Comparison of ENCODE assay signal across 7 mouse cellular contexts in the genomic region with DNA sequence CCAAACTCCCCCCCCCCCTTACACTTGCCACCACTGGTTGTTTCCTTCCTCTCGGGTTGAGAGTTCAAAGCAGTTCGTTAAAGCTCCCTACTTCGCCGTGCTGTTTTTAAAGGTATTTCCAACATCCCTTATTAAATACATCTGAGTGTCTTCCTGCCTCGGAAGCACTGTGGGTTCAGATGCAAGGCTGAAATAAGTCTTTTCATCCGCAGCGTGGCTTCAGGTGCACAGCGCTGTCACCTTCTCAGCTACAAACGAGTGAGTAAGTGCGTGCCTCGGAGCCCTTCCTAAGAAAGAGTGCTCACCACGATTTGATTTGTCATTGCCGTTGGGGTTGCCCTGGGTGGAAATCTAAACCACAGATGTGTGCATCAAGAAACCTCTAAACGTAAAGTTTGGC. TPM values are rescaled to one million over a fixed set of nuclear protein-coding genes. Genes with fewer than 3 reads are reported as not detected.
DNase-seq lines count a peak whose midpoint lies in the region; ATAC-seq and TF ChIP-seq lines count a peak whose summit lies in the region.

Gene Lbr (minus strand): TSS at position 266 of the 400 bp plus-strand sequence.

- DNase-seq in 416B (ENCODE audit: low read depth): peak; percentile 89
- DNase-seq in CD4-positive helper T cell, adult 2 months (ENCODE audit: low read depth, low spot score): peak; percentile 82
- peak; percentile 68 for DNase-seq in c-Kit-negative CD71-positive TER-119-positive erythroid progenitor cells, embryonic 14.5 days (ENCODE audit: low read depth, low spot score)
- no peak for DNase-seq in gastrocnemius, postnatal 4 days (ENCODE audit: low spot score in 2 of 2)

- no peaks in the 10 kb centered on the region for H3K4me1 ChIP-seq in intestine, postnatal 0 days (replicated peaks; ENCODE audit: control insufficient read depth, insufficient read depth, low read length)
- H3K4me1 ChIP-seq in stomach, embryonic 16.5 days (ENCODE audit: control insufficient read depth, insufficient read depth, low read length): peaks cover 26% of the 10 kb centered on the region

- peak within 1 kb of the TSS; percentile 95 for H3K4me2 ChIP-seq in intestine, postnatal 0 days (replicated peaks; ENCODE audit: low read depth)
- peak within 1 kb of the TSS; percentile 87 for H3K4me2 ChIP-seq in stomach, embryonic 16.5 days (ENCODE audit: low read depth, low read length)

- peak within 1 kb of the TSS; percentile 78 for H3K4me3 ChIP-seq in intestine, postnatal 0 days (ENCODE audit: low read depth, low read length)
- H3K4me3 ChIP-seq in stomach, embryonic 16.5 days (replicated peaks; ENCODE audit: low read length): peak within 1 kb of the TSS; percentile 91

- H3K27me3 ChIP-seq in intestine, postnatal 0 days (replicated peaks; ENCODE audit: control insufficient read depth, insufficient read depth, low read length): no peaks in the 10 kb centered on the region
- no peaks in the 10 kb centered on the region for H3K27me3 ChIP-seq in stomach, embryonic 16.5 days (ENCODE audit: control insufficient read depth, insufficient read depth, low read length)

- peak within 1 kb of the TSS; percentile 78 for H3K9ac ChIP-seq in intestine, postnatal 0 days (ENCODE audit: low read depth, low read length)
- peak within 1 kb of the TSS; percentile 96 for H3K9ac ChIP-seq in stomach, embryonic 16.5 days (ENCODE audit: low read length)

- H3K9me3 ChIP-seq in intestine, postnatal 0 days (ENCODE audit: control insufficient read depth): no peaks in the 10 kb centered on the region
- H3K9me3 ChIP-seq in stomach, embryonic 16.5 days (replicated peaks; ENCODE audit: control insufficient read depth, low read length): no peaks in the 10 kb centered on the region

- H3K36me3 ChIP-seq in intestine, postnatal 0 days (ENCODE audit: control insufficient read depth, insufficient read depth): no peaks in the 10 kb centered on the region
- H3K36me3 ChIP-seq in stomach, embryonic 16.5 days (ENCODE audit: control insufficient read depth, insufficient read depth, low read length): no peaks in the 10 kb centered on the region

- TF ChIP-seq CTCF in intestine, postnatal 0 days (IDR thresholded peaks at IDR 0.05; ENCODE audit: low read depth): no peak

- ATAC-seq in intestine, postnatal 0 days: no peak
- ATAC-seq in megakaryocyte, adult 5-6 weeks (ENCODE audit: poor library complexity, severe bottlenecking): no peak
- ATAC-seq in stomach, embryonic 16.5 days (ENCODE audit: insufficient read depth, low FRiP score): no peak

- peak within 1 kb of the TSS; percentile 98 for H3K27ac ChIP-seq in intestine, postnatal 0 days (ENCODE audit: low read depth, low read length)
- H3K27ac ChIP-seq in stomach, embryonic 16.5 days (ENCODE audit: low read length): peak within 1 kb of the TSS; percentile 98

- 1% methylated on average over 14 of the region's 14 CpGs for WGBS in intestine, postnatal 0 days
- 1% methylated on average over 14 of the region's 14 CpGs for WGBS in stomach, embryonic 16.5 days

RNA-seq across cellular contexts. Expression of gene Lbr, which starts in this region (rescaled TPM):
- total RNA-seq in gastrocnemius, postnatal 4 days (2021): 10 to 100 TPM; 49.1 to 55.5 TPM
- polyA plus RNA-seq in intestine, postnatal 0 days (2015; fragmentation: Nextera tagmentation; extraction: Ambion mirVana): 34.4 and 37.7 TPM in 2 replicates
- 457 and 500 TPM in 2 replicates for total RNA-seq in megakaryocyte, adult 5-6 weeks (2015)
- 415 and 440 TPM in 2 replicates for total RNA-seq in megakaryocyte, adult 5-6 weeks (2017)
- polyA plus RNA-seq in stomach, embryonic 16.5 days (2015; fragmentation: Nextera tagmentation; extraction: Ambion mirVana): 127 TPM in 2 replicates

Comparison
In these comparisons a context has a peak if more than half of its experiments do, and no peak if none do; other contexts are left out.
1. RNA of gene Lbr (total RNA-seq): 415 to 500 TPM in megakaryocyte, adult 5-6 weeks; 49.1 to 55.5 TPM in gastrocnemius, postnatal 4 days; every median in the first group is over 4 times any median in the second.
2. DNase-seq: peak in 416B (single experiment), CD4-positive helper T cell, adult 2 months (single experiment) and c-Kit-negative CD71-positive TER-119-positive erythroid progenitor cells, embryonic 14.5 days (single experiment); none in gastrocnemius, postnatal 4 days (0 of 2).